Mouse (Mus musculus) G1E (cell line): ENCODE data around the gene Cdk4.

Experiments
- CTCF ChIP-seq: IDR thresholded peaks from 2 replicates; pipeline ENCODE4 v1.5.1; 2012; ENCODE audit warnings: low read depth, low read length, inconsistent platforms, mixed read lengths
- GATA1 ChIP-seq: IDR thresholded peaks from 2 replicates; pipeline ENCODE4 v1.6.1; 2012; ENCODE audit warnings: borderline replicate concordance, low read length, inconsistent platforms, mixed read lengths
- POLR2AphosphoS5 ChIP-seq: IDR thresholded peaks from 2 replicates; pipeline ENCODE4 v1.6.1; 2012; ENCODE audit warnings: low read depth, low read length, inconsistent platforms; ENCODE audit not compliant: insufficient replicate concordance

- no peak for TF ChIP-seq CTCF
- no peak for TF ChIP-seq GATA1
- TF ChIP-seq POLR2AphosphoS5 = no peak
Measured at GRCm38 (mm10) chr10:127085633-127086032, 22.3 kb downstream of the Cdk4 start.
